Mouse (Mus musculus): ENCODE measurements at regions not wholly inside any gene's neighbourhood (a gene's known extent, or its start where the extent isn't known, plus 50 kb on each side); places are given as distances from the start of the nearest gene placed in this dataset.

DNA sequence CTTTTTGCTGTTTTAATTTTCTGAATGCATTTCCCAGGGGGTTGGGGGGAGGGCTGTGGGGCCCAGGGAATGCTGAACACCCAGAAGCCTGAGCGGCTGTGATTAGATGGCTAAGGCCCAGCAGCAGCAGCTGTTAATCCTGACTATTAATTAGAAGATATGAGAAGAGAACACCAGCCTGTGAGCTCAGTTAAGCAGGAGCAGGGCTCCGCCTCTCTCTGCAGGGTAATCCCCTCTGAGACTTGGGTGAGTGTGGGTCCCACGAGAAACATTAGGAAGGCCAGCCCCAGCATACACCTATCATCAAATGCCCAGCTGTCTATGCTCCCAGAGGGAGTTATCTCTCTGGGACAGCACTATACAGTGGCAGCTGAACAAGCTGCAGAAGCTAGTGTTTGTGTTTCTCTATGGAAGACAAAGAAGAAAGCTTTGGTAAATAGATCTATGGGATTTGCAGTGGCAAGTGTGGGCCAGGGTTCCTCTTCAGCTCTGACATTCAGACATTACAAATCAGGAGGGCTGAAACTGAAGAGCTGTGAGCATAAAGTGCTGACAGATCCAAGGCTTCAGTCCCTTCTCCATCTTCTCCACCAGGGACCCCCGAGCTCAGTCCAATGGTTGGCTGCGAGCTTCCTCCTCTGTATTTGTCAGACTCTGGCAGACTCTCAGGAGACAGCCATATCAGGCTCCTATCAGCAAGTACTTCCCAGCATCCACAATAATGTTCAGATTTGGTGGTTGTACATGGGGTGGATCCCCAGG, 781.9 kb downstream of the Gm9195 start:
- no peak for DNase-seq (ENCODE audit: low spot score)
- Histone ChIP-seq H3K4me2 (ENCODE audit: low read length) (no peak overlapping the region), H3K36me3 (ENCODE audit: control insufficient read depth, insufficient read depth, low read length) (no peaks in the 10 kb centered on the region), H3K4me1 (replicated peaks; ENCODE audit: control insufficient read depth, insufficient read depth, low read length) (no peaks in the 10 kb centered on the region), H3K9ac (ENCODE audit: low read length) (no peak overlapping the region), H3K4me3 (ENCODE audit: low read depth, low read length) (no peak overlapping the region), H3K9me3 (ENCODE audit: control insufficient read depth, low read length) (no peaks in the 10 kb centered on the region), H3K27me3 (replicated peaks; ENCODE audit: control insufficient read depth, insufficient read depth, low read length) (no peaks in the 10 kb centered on the region), H3K27ac (ENCODE audit: low read depth) (no peak overlapping the region)
- no peak for ATAC-seq (replicated peaks; ENCODE audit: low FRiP score, low TSS enrichment, low read depth)
- 64% methylated on average over 5 of the region's 5 CpGs for WGBS

DNA sequence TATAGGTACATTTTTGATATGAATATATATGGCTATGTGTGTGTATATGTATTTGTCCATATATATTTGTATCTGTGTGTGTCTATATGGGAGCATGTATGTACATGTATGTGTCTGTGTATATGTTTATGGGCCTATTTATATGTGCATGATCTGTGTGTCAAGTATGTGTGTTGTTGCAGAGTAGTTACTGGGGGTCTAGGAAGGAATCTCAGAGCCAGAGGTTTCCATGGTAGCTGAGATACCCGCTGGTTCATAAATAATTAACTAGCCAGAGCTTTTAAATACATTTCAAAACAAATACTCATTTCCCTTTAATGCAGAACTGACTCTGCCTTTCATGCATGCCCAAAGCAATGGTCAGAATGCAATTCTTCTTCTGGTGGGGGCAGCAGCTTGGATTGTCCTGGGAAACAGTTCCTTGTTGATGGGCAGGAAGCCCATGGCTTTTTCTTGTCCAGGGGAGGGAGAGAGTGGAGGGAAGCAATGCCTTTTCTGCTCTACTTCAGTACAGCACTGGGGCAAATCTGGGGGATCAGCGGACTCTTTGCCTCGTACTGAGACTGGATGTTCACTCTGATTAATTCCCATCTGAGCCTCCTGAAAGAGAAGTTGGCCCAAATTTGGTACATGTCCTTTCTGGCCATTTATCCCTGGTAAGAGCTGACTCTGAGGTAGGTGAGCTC, 798.7 kb downstream of the Gm9195 start:
- Histone ChIP-seq H3K27me3 (replicated peaks; ENCODE audit: control insufficient read depth, insufficient read depth, low read length) (no peaks in the 10 kb centered on the region), H3K9me3 (ENCODE audit: control insufficient read depth, low read length) (no peaks in the 10 kb centered on the region), H3K36me3 (ENCODE audit: control insufficient read depth, insufficient read depth, low read length) (no peaks in the 10 kb centered on the region), H3K9ac (ENCODE audit: low read length) (no peak overlapping the region), H3K4me3 (ENCODE audit: low read depth, low read length) (no peak overlapping the region), H3K4me2 (ENCODE audit: low read length) (no peak overlapping the region), H3K4me1 (replicated peaks; ENCODE audit: control insufficient read depth, insufficient read depth, low read length) (no peaks in the 10 kb centered on the region), H3K27ac (ENCODE audit: low read depth) (no peak overlapping the region)
- DNase-seq (ENCODE audit: low spot score) (no peak), ATAC-seq (replicated peaks; ENCODE audit: low FRiP score, low TSS enrichment, low read depth) (no peak)
- WGBS = 55% methylated on average over 3 of the region's 3 CpGs

DNA sequence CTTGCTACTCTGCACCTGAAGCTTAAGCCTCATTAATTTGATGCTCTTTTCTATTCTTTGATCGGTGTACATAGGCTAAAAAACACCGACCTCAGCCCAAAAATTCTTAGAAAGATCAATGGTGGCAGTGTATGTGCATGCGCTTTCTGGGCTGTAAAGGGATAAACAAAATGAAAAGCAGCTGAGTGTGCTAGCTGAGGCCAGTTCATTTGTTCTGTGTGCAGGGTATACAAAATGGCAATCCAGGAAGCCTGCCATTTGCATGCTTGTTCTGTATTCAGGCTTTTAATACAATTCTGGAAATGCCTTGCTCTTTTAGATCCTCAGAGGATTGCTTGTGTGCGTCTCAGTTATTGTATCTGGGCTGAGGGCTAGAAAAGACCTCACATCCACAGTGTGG, 817.1 kb downstream of the Gm9195 start:
- 88% methylated on average over 4 of the region's 4 CpGs for WGBS

DNA sequence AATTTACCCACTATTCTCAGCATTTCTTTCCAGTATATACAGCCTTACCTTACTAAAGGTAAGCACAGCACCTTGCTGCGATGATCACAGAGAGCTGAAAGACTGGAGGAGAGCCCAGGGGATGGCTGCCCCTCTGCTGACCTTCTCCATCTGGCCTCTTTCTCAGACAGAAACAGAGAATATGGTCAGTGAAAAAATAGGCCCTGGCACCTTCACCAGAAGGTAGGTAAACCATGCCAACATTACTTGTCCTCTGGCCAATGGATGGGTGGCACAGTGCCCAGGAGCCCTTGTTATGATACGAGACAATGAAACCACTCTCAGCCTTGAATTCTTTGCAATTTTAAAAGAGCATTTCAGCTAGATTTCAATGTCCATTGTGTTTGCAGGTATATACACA, 817.8 kb downstream of the Gm9195 start:
- Histone ChIP-seq H3K4me2 (ENCODE audit: low read length) (no peak overlapping the region), H3K4me1 (replicated peaks; ENCODE audit: control insufficient read depth, insufficient read depth, low read length) (no peaks in the 10 kb centered on the region), H3K9me3 (ENCODE audit: control insufficient read depth, low read length) (no peaks in the 10 kb centered on the region), H3K36me3 (ENCODE audit: control insufficient read depth, insufficient read depth, low read length) (no peaks in the 10 kb centered on the region), H3K4me3 (ENCODE audit: low read depth, low read length) (no peak overlapping the region), H3K9ac (ENCODE audit: low read length) (no peak overlapping the region), H3K27me3 (replicated peaks; ENCODE audit: control insufficient read depth, insufficient read depth, low read length) (no peaks in the 10 kb centered on the region), H3K27ac (ENCODE audit: low read depth) (no peak overlapping the region)
- 76% methylated on average over 2 of the region's 2 CpGs for WGBS
- DNase-seq (ENCODE audit: low spot score) = no peak
- no peak for ATAC-seq (replicated peaks; ENCODE audit: low FRiP score, low TSS enrichment, low read depth)

More for the DNA sequence above, 817.1 kb downstream of the Gm9195 start:
- Histone ChIP-seq H3K36me3 (ENCODE audit: control insufficient read depth, insufficient read depth, low read length) (no peaks in the 10 kb centered on the region), H3K9ac (ENCODE audit: low read length) (no peak overlapping the region), H3K4me2 (ENCODE audit: low read length) (no peak overlapping the region), H3K9me3 (ENCODE audit: control insufficient read depth, low read length) (no peaks in the 10 kb centered on the region), H3K27ac (ENCODE audit: low read depth) (no peak overlapping the region), H3K27me3 (replicated peaks; ENCODE audit: control insufficient read depth, insufficient read depth, low read length) (no peaks in the 10 kb centered on the region), H3K4me1 (replicated peaks; ENCODE audit: control insufficient read depth, insufficient read depth, low read length) (no peaks in the 10 kb centered on the region), H3K4me3 (ENCODE audit: low read depth, low read length) (no peak overlapping the region)
- no peak for DNase-seq (ENCODE audit: low spot score)
- ATAC-seq (replicated peaks; ENCODE audit: low FRiP score, low TSS enrichment, low read depth) = no peak

DNA sequence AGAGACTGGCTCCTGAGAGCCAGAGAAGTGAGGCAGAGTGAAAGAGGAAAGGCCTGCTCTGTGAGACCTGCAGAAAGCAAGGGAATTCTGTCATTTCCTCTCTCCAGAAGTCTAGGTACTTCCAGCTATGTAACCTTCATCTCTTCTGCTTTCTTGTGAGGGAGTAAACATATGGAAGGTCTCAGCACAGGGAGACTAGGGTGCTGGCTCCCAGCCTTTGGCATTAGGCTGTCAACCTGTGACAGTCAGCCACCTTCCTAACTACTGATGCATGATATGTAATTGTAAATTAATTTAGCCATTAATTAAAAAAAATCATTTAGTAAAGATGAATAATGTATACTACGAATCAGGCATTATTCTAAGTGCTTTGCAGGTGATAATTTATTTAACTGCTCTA, 819.2 kb downstream of the Gm9195 start:
- WGBS = 82% methylated on average over 1 of the region's 1 CpGs
- no peak for ATAC-seq (replicated peaks; ENCODE audit: low FRiP score, low TSS enrichment, low read depth)

DNA sequence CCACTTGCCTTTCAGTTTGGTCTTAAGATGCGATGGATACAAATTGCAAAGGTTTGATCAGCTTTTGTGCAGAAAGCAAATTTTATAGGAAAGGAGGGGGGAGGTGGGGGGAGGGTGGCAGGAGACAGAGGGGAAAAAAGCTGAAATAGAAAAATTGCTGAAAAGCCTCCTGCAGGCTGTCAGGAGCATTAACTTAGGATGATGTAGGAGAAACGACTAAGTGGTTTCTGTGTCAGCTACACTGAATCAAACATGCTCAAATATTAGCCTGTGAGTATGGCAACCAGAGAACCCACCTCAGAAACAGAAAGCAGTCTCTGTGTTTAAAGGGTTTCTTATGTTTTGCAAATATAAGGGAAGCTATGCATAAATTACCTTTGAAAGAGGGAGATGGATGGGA, 819.6 kb downstream of the Gm9195 start:
- H3K9me3 ChIP-seq (ENCODE audit: control insufficient read depth, low read length) = no peaks in the 10 kb centered on the region
- no peak for ATAC-seq (replicated peaks; ENCODE audit: low FRiP score, low TSS enrichment, low read depth)
- no peaks in the 10 kb centered on the region for H3K27me3 ChIP-seq (replicated peaks; ENCODE audit: control insufficient read depth, insufficient read depth, low read length)
- H3K4me1 ChIP-seq (replicated peaks; ENCODE audit: control insufficient read depth, insufficient read depth, low read length) = no peaks in the 10 kb centered on the region
- no peak for DNase-seq (ENCODE audit: low spot score)
- no peak overlapping the region for H3K4me3 ChIP-seq (ENCODE audit: low read depth, low read length)
- H3K36me3 ChIP-seq (ENCODE audit: control insufficient read depth, insufficient read depth, low read length) = no peaks in the 10 kb centered on the region
- no peak overlapping the region for H3K27ac ChIP-seq (ENCODE audit: low read depth)
- H3K4me2 ChIP-seq (ENCODE audit: low read length) = no peak overlapping the region
- no peak overlapping the region for H3K9ac ChIP-seq (ENCODE audit: low read length)
- 50% methylated on average over 2 of the region's 2 CpGs for WGBS

More for the DNA sequence above, 819.2 kb downstream of the Gm9195 start:
- no peak overlapping the region for H3K4me3 ChIP-seq (ENCODE audit: low read depth, low read length)
- no peak for DNase-seq (ENCODE audit: low spot score)
- H3K27me3 ChIP-seq (replicated peaks; ENCODE audit: control insufficient read depth, insufficient read depth, low read length) = no peaks in the 10 kb centered on the region
- no peaks in the 10 kb centered on the region for H3K4me1 ChIP-seq (replicated peaks; ENCODE audit: control insufficient read depth, insufficient read depth, low read length)
- H3K4me2 ChIP-seq (ENCODE audit: low read length) = no peak overlapping the region
- no peak overlapping the region for H3K27ac ChIP-seq (ENCODE audit: low read depth)
- no peaks in the 10 kb centered on the region for H3K9me3 ChIP-seq (ENCODE audit: control insufficient read depth, low read length)
- no peaks in the 10 kb centered on the region for H3K36me3 ChIP-seq (ENCODE audit: control insufficient read depth, insufficient read depth, low read length)
- no peak overlapping the region for H3K9ac ChIP-seq (ENCODE audit: low read length)

DNA sequence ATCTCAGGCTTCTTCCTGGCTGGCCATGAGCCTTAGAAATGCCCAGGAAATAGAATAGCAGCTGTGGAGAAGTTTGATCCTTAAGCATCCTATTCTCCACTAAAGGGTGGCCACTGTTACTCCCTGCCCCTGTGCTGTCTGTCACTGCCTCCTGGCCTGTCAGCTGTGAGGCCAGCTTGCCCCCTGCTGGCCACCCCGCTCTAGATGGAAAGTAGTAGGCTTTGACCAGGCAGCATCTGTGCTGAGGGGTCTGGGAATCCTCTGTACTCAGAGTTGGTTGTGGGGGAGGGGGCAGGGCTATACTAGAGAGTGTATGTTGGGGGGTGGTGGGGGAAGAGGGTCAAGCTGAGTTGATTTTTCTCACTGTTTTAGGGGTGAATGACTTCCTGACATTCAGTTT, 821.2 kb downstream of the Gm9195 start:
- Histone ChIP-seq H3K27ac (ENCODE audit: low read depth) (no peak overlapping the region), H3K9ac (ENCODE audit: low read length) (no peak overlapping the region), H3K27me3 (replicated peaks; ENCODE audit: control insufficient read depth, insufficient read depth, low read length) (no peaks in the 10 kb centered on the region), H3K36me3 (ENCODE audit: control insufficient read depth, insufficient read depth, low read length) (no peaks in the 10 kb centered on the region), H3K9me3 (ENCODE audit: control insufficient read depth, low read length) (no peaks in the 10 kb centered on the region), H3K4me3 (ENCODE audit: low read depth, low read length) (no peak overlapping the region), H3K4me2 (ENCODE audit: low read length) (no peak overlapping the region), H3K4me1 (replicated peaks; ENCODE audit: control insufficient read depth, insufficient read depth, low read length) (no peaks in the 10 kb centered on the region)
- DNase-seq (ENCODE audit: low spot score) = peak; percentile 66
- 7% methylated on average over 1 of the region's 1 CpGs for WGBS
- 0 out of 2 replicates have a peak, but pooled peaks have one; percentile 74 for ATAC-seq (replicated peaks; ENCODE audit: low FRiP score, low TSS enrichment, low read depth)

DNA sequence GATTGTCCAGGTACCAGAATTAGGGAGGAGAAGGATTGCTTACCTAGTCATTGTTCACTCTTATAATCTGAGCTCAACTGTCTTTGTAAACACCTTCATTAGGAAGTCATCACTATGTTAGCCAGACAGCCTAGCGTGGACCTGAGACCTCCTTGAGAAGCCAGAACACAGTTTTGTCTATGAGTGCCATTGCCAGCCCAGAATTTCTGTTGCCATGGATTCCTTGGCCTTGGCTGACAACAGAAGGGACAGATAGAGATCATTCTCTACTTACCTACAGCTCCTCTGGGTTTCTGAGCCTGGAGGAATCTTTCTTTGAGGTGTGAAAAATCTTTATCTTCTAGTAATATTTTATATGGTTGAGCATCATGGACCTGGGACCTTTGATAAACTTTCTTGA, 825.0 kb downstream of the Gm9195 start:
- Histone ChIP-seq H3K9ac (ENCODE audit: low read length) (no peak overlapping the region), H3K4me1 (replicated peaks; ENCODE audit: control insufficient read depth, insufficient read depth, low read length) (no peaks in the 10 kb centered on the region), H3K27me3 (replicated peaks; ENCODE audit: control insufficient read depth, insufficient read depth, low read length) (no peaks in the 10 kb centered on the region), H3K4me2 (ENCODE audit: low read length) (no peak overlapping the region), H3K9me3 (ENCODE audit: control insufficient read depth, low read length) (no peaks in the 10 kb centered on the region), H3K36me3 (ENCODE audit: control insufficient read depth, insufficient read depth, low read length) (no peaks in the 10 kb centered on the region), H3K4me3 (ENCODE audit: low read depth, low read length) (no peak overlapping the region), H3K27ac (ENCODE audit: low read depth) (no peak overlapping the region)
- ATAC-seq (replicated peaks; ENCODE audit: low FRiP score, low TSS enrichment, low read depth) (no peak), DNase-seq (ENCODE audit: low spot score) (no peak)
- WGBS = 97% methylated on average over 1 of the region's 1 CpGs

DNA sequence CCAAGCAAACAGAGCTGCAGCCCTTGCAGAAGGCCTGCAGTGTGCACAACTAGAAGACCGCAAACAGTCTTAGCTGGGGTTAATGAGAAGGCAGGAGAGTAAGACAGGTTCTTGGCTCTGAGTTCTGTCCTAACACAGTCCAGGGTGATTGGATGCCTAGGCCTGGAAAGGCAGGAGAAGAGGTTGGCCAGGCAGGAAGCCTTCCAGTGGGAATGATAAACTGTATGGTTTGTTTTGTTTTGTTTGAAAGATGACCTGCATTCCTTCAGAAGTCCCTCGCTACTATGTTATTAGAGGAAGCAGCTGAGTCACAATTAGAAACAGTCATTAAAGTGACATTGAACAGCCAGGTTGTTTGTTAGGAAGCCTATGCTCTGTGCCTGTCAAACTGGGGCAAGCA, 831.5 kb downstream of the Gm9195 start:
- Histone ChIP-seq H3K27ac (ENCODE audit: low read depth) (no peak overlapping the region), H3K9me3 (ENCODE audit: control insufficient read depth, low read length) (no peaks in the 10 kb centered on the region), H3K4me3 (ENCODE audit: low read depth, low read length) (no peak overlapping the region), H3K36me3 (ENCODE audit: control insufficient read depth, insufficient read depth, low read length) (no peaks in the 10 kb centered on the region), H3K4me2 (ENCODE audit: low read length) (no peak overlapping the region), H3K4me1 (replicated peaks; ENCODE audit: control insufficient read depth, insufficient read depth, low read length) (0 out of 2 replicates have a peak, but pooled peaks cover 3% of the 10 kb centered on the region), H3K9ac (ENCODE audit: low read length) (no peak overlapping the region), H3K27me3 (replicated peaks; ENCODE audit: control insufficient read depth, insufficient read depth, low read length) (no peaks in the 10 kb centered on the region)
- WGBS = 21% methylated on average over 2 of the region's 2 CpGs
- DNase-seq (ENCODE audit: low spot score) = no peak
- peak; percentile 64; the same call in 1 of the 2 replicates for ATAC-seq (replicated peaks; ENCODE audit: low FRiP score, low TSS enrichment, low read depth)
